Mouse (Mus musculus): Measurements from ENCODE around the gene Zim1. TPM values are rescaled to one million over a fixed set of nuclear protein-coding genes. Genes with fewer than 3 reads are reported as not detected.

Gene Zim1
- not detected in 2 replicates for total RNA-seq (2012; rRNA removed)
- polyA plus RNA-seq (2012; ENCODE audit: insufficient read depth in 1 of 2, insufficient read length in 2 of 2, low read depth in 1 of 2, low replicate concordance in 2 of 2, missing spikeins in 1 of 2), result not detected

GRCm38 (mm10) chr7:6696241-6697045 lies at the start of gene Zim1:
Gene Zim1 (minus strand): TSS chr7:6696450.
- no peak within 1 kb of the TSS for H3K27ac ChIP-seq (ENCODE audit: control insufficient read depth, low read depth, low read length)
- no peak within 1 kb of the TSS for H3K9ac ChIP-seq (ENCODE audit: control insufficient read depth, low read depth, low read length, poor library complexity, severe bottlenecking)
- H3K27me3 ChIP-seq (ENCODE audit: control insufficient read depth in 1 of 2, insufficient read depth in 2 of 2, low read length in 2 of 2), result no peaks in the 10 kb centered on the region
- no peak for TF ChIP-seq POLR2AphosphoS5 (IDR thresholded peaks at IDR 0.05; ENCODE audit: borderline replicate concordance, low read depth, low read length)
- no peak for DNase-seq (ENCODE audit: low read depth, low spot score)
- no peaks in the 10 kb centered on the region for H3K79me2 ChIP-seq (ENCODE audit: control insufficient read depth, insufficient read depth, low read length, poor library complexity)
- H3K9me3 ChIP-seq (replicated peaks; ENCODE audit: insufficient read depth, low read length), result no peaks in the 10 kb centered on the region
- H3K4me3 ChIP-seq (ENCODE audit: control insufficient read depth in 1 of 2, insufficient read depth in 1 of 2, low read depth in 2 of 2, low read length in 2 of 2), result no peak within 1 kb of the TSS
- H3K4me1 ChIP-seq (ENCODE audit: control insufficient read depth in 1 of 2, insufficient read depth in 2 of 2, low read length in 2 of 2), result no peaks in the 10 kb centered on the region
- H3K36me3 ChIP-seq (ENCODE audit: control insufficient read depth in 1 of 2, insufficient read depth in 2 of 2, low read length in 2 of 2), result no peaks in the 10 kb centered on the region

- H3K9ac ChIP-seq (ENCODE audit: control insufficient read depth, low read depth, low read length, poor library complexity, severe bottlenecking), result no peak overlapping the region
- H3K79me2 ChIP-seq (ENCODE audit: control insufficient read depth, insufficient read depth, low read length, poor library complexity), result no peaks in the 10 kb centered on the region
- no peak overlapping the region for H3K4me3 ChIP-seq (ENCODE audit: control insufficient read depth in 1 of 2, insufficient read depth in 1 of 2, low read depth in 2 of 2, low read length in 2 of 2)
- H3K9me3 ChIP-seq (replicated peaks; ENCODE audit: insufficient read depth, low read length), result no peaks in the 10 kb centered on the region
- DNase-seq (ENCODE audit: low read depth, low spot score), result no peak
- TF ChIP-seq POLR2AphosphoS5 (IDR thresholded peaks at IDR 0.05; ENCODE audit: borderline replicate concordance, low read depth, low read length) (no peak), USF2 (IDR thresholded peaks at IDR 0.05; ENCODE audit: borderline replicate concordance in 1 of 2, insufficient read depth in 1 of 2, low read depth in 1 of 2, low read length in 2 of 2) (no peak), BHLHE40 (IDR thresholded peaks at IDR 0.05; ENCODE audit: borderline replicate concordance, low read depth, low read length) (no peak), NELFE (IDR thresholded peaks at IDR 0.05; ENCODE audit: low read depth, low read length) (no peak), MAX (IDR thresholded peaks at IDR 0.05; ENCODE audit: low read length) (no peak), E2F4 (IDR thresholded peaks at IDR 0.05; ENCODE audit: borderline replicate concordance, low read depth, low read length) (no peak), MAZ (IDR thresholded peaks at IDR 0.05; ENCODE audit: low read depth, low read length) (no peak), MAFK (IDR thresholded peaks at IDR 0.05; ENCODE audit: borderline replicate concordance, low read depth, low read length) (no peak), HCFC1 (IDR thresholded peaks at IDR 0.05; ENCODE audit: low read depth, low read length) (no peak), TAL1 (IDR thresholded peaks at IDR 0.05; ENCODE audit: low read length) (no peak), EP300 (IDR thresholded peaks at IDR 0.05; ENCODE audit: low read depth in 1 of 2, low read length in 2 of 2) (no peak)
- no peaks in the 10 kb centered on the region for H3K4me1 ChIP-seq (ENCODE audit: control insufficient read depth in 1 of 2, insufficient read depth in 2 of 2, low read length in 2 of 2)
- H3K27ac ChIP-seq (ENCODE audit: control insufficient read depth, low read depth, low read length), result no peak overlapping the region
- no peaks in the 10 kb centered on the region for H3K27me3 ChIP-seq (ENCODE audit: control insufficient read depth in 1 of 2, insufficient read depth in 2 of 2, low read length in 2 of 2)
- no peaks in the 10 kb centered on the region for H3K36me3 ChIP-seq (ENCODE audit: control insufficient read depth in 1 of 2, insufficient read depth in 2 of 2, low read length in 2 of 2)
Observed at GRCm38 (mm10) chr7:6744281-6744904, 48.1 kb upstream of the Zim1 start.

GRCm38 (mm10) chr7:6736060-6736459 lies 39.8 kb upstream of the Zim1 start:
- TF ChIP-seq MYB (IDR thresholded peaks at IDR 0.05; ENCODE audit: low read depth, low read length) (no peak), POLR2AphosphoS2 (IDR thresholded peaks at IDR 0.05; ENCODE audit: low read length) (no peak), TCF12 (IDR thresholded peaks at IDR 0.05; ENCODE audit: low read depth, low read length) (no peak), MAFK (IDR thresholded peaks at IDR 0.05; ENCODE audit: borderline replicate concordance, low read depth, low read length) (no peak), EP300 (IDR thresholded peaks at IDR 0.05; ENCODE audit: low read depth in 1 of 2, low read length in 2 of 2) (no peak), ZKSCAN1 (IDR thresholded peaks at IDR 0.05; ENCODE audit: low read depth, low read length) (no peak)
- Histone ChIP-seq H3K36me3 (ENCODE audit: control insufficient read depth in 1 of 2, insufficient read depth in 2 of 2, low read length in 2 of 2) (no peaks in the 10 kb centered on the region), H3K79me2 (ENCODE audit: control insufficient read depth, insufficient read depth, low read length, poor library complexity) (no peaks in the 10 kb centered on the region), H3K4me3 (ENCODE audit: control insufficient read depth in 1 of 2, insufficient read depth in 1 of 2, low read depth in 2 of 2, low read length in 2 of 2) (no peak overlapping the region), H3K9ac (ENCODE audit: control insufficient read depth, low read depth, low read length, poor library complexity, severe bottlenecking) (no peak overlapping the region), H3K4me1 (ENCODE audit: control insufficient read depth in 1 of 2, insufficient read depth in 2 of 2, low read length in 2 of 2) (no peaks in the 10 kb centered on the region), H3K27ac (ENCODE audit: control insufficient read depth, low read depth, low read length) (no peak overlapping the region), H3K27me3 (ENCODE audit: control insufficient read depth in 1 of 2, insufficient read depth in 2 of 2, low read length in 2 of 2) (no peaks in the 10 kb centered on the region), H3K9me3 (replicated peaks; ENCODE audit: insufficient read depth, low read length) (no peaks in the 10 kb centered on the region)
- DNase-seq (ENCODE audit: low read depth, low spot score), result no peak

Measured in MEL (cell line).